Mouse (Mus musculus) midbrain, embryonic 14.5 days (tissue): Measurements from ENCODE around the gene Fam57a. TPM values are rescaled to one million over a fixed set of nuclear protein-coding genes. Genes with fewer than 3 reads are reported as not detected.

Experiments used
- ATAC-seq: fragments of 200-750 bp; cut with Nextera tagmentation; 2 replicates; pipeline ENCODE4 v1.8.0; 2017; ENCODE audit warnings: moderate number of reproducible peaks, moderate library complexity; ENCODE audit not compliant: low FRiP score, low TSS enrichment
- DNase-seq: peaks from one replicate; pipeline ENCODE4 v3.0.0-alpha.2; 2015
- H3K27ac ChIP-seq: fragments of 300-500 bp; sonication (generic); replicated peaks from 2 replicates; pipeline ENCODE4 v1.5.1; 2014; ENCODE audit warnings: mild to moderate bottlenecking, low read depth, low read length, moderate library complexity
- H3K27me3 ChIP-seq: fragments of 300-500 bp; sonication (generic); 2 replicates; pipeline ENCODE4 v1.6.1; 2014; ENCODE audit warnings: low read length, control low read depth, mixed read lengths; ENCODE audit not compliant: control insufficient read depth, insufficient read depth
- H3K36me3 ChIP-seq: fragments of 300-500 bp; sonication (generic); 2 replicates; pipeline ENCODE4 v1.6.1; 2014; ENCODE audit warnings: low read length, control low read depth; ENCODE audit not compliant: control insufficient read depth, insufficient read depth
- H3K4me1 ChIP-seq: fragments of 300-500 bp; sonication (generic); 2 replicates; pipeline ENCODE4 v1.6.1; 2014; ENCODE audit warnings: mild to moderate bottlenecking, antibody characterized with exemption, low read length, control low read depth; ENCODE audit not compliant: control insufficient read depth, insufficient read depth
- H3K4me2 ChIP-seq: fragments of 300-500 bp; sonication (generic); 2 replicates; pipeline ENCODE4 v1.6.1; 2014; ENCODE audit warnings: mild to moderate bottlenecking, low read length, moderate library complexity
- H3K4me3 ChIP-seq: fragments of 300-500 bp; sonication (generic); replicated peaks from 2 replicates; pipeline ENCODE4 v1.5.1; 2014; ENCODE audit warnings: low read depth, low read length
- H3K9ac ChIP-seq: fragments of 300-500 bp; sonication (generic); replicated peaks from 2 replicates; pipeline ENCODE4 v1.6.1; 2014; ENCODE audit warnings: mild to moderate bottlenecking, low read length, moderate library complexity
- H3K9me3 ChIP-seq: fragments of 300-500 bp; sonication (generic); 2 replicates; pipeline ENCODE4 v1.6.1; 2016; ENCODE audit warnings: low read length, control low read depth, mixed read lengths; ENCODE audit not compliant: control insufficient read depth
- WGBS: fragments of 180-500 bp; shearing (Covaris S2); extraction: QIAGEN DNeasy Blood & Tissue Kit; methylation state at CpG from one replicate; pipeline ENCODE4 v1.1.7; 2014; 5-methylcytosine and 5-hydroxymethylcytosine counted together
- polyA plus RNA-seq: library from polyadenylated mRNA; unstranded; fragments of >200 nt; fragmentation: Nextera tagmentation; extraction: Ambion mirVana; gene quantifications from 2 replicates; pipeline ENCODE4 v1.2.1, GENCODE M21; 2014

The Fam57a gene
- polyA plus RNA-seq, 1 experiment from 2014 or later = 25.7 TPM

DNA sequence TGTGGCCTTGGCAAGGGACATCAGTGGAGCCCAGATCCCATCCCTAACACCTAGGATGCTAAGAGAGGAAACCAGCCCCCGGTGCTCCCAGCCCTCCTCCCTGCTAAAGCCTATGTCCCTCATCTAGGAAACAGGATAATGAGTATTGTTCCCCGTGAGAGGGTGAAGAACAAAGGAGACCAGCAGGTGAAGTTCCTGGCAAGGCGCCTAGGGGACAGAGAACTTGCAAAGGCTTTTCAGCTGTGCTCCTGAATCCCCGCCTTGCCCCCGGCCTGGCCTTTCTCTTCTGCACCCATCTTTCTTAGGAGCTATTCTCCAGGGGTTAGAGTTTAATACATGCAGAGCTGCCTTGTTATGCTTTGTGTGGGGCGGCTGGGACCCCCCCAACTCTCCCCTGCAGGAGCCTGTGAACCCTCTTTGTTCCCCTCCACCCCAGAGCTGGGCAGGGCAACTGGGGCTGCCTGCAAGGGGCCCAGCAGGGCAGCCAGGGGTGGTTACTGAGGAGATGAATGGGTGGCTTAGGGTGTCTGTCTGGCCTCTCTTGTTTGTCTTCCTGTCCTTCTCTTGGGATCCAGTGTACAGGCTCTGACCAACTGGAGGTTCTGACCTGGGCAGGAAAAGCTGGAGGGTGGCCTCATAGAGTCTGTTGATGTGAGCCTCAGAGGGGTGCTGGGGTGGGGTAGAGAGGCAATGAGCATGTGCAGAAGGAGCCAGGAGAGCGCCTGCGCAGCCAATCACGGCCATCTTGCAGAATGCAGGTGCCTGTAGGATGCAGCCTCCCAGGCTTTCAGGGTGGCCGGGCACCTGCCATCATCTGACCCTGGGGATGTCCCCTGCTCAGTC lies 81.0 kb downstream of the Fam57a start:
- no peak overlapping the region for H3K4me3 ChIP-seq
- peak; percentile 42 for DNase-seq
- H3K27ac ChIP-seq = peak overlapping the region; percentile 62; the same call in 1 of the 2 replicates
- H3K4me2 ChIP-seq = no peak overlapping the region
- H3K27me3 ChIP-seq = no peaks in the 10 kb centered on the region
- H3K4me1 ChIP-seq = peaks cover 31% of the 10 kb centered on the region
- WGBS = 29% methylated on average over 10 of the region's 10 CpGs
- no peak for ATAC-seq
- H3K36me3 ChIP-seq = no peaks in the 10 kb centered on the region
- no peaks in the 10 kb centered on the region for H3K9me3 ChIP-seq
- peak overlapping the region; percentile 30; the same call in 1 of the 2 replicates for H3K9ac ChIP-seq

DNA sequence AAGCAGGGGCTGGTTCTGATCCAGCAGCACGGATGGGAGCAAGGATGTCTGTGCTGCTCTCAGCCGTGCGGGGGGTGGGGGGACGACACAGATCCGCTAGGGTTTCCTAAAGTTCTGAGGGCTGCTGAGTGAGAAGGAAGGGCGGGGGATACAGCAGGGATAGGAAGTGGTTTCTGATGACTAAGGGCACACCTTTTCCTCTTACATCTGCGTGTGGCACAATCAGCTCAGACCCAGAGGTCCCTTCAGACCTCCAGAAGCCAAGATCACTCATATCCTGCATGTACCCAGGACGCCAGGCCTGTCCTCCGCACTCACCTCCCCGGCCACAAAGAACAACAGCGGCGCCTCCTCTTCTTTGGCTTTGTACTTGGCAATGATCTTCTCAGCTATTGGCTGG lies 81.8 kb downstream of the Fam57a start:
- 67% methylated on average over 12 of the region's 12 CpGs for WGBS
- H3K36me3 ChIP-seq = no peaks in the 10 kb centered on the region
- ATAC-seq = no peak
- H3K27ac ChIP-seq = peak overlapping the region; percentile 62; the same call in 1 of the 2 replicates
- H3K4me3 ChIP-seq = no peak overlapping the region
- no peak overlapping the region for H3K4me2 ChIP-seq
- H3K4me1 ChIP-seq = peaks cover 35% of the 10 kb centered on the region
- peak; percentile 9 for DNase-seq
- peak overlapping the region; percentile 30; the same call in 1 of the 2 replicates for H3K9ac ChIP-seq
- H3K9me3 ChIP-seq = no peaks in the 10 kb centered on the region
- no peaks in the 10 kb centered on the region for H3K27me3 ChIP-seq

DNA sequence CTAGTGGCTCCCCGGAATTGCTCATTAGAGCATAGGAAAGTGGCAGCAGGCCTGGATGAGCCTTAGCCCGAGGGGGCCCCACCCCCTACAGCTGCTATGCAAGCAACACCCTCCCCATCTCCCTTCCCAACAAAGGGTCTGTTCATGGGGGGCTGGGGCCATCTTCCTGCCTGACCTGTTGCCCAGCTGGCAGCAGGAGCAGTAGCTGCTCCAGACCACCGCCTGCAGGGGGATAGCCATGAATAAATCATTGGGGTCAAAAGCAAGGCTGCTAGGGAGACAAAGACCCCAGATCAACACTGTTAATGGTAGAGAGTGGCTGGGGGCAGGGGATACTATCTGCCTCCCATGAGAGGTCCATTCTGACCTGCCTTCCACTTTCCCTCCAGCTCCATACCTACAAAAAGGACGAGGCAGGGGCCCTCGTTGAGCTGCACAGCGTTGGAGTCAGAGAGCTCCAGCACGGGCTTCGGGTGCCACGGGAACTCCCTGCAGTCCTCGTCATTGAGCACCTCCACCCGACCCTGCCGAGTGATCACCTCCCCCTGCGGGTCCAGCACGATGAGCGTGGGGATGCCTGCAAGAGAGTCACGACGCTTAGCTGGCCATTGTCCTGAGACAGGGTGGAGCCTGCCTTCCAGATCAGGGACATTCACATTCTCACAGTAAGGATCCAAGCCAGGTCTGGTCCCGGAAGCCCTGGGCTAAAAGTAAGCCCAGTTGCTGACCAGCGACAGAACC lies 83.3 kb downstream of the Fam57a start:
- H3K4me1 ChIP-seq = peaks cover 47% of the 10 kb centered on the region
- 0 out of 2 replicates have a peak overlapping the region, but pooled peaks have one; percentile 30 for H3K9ac ChIP-seq
- no peak overlapping the region for H3K4me3 ChIP-seq
- H3K36me3 ChIP-seq = no peaks in the 10 kb centered on the region
- peak overlapping the region; percentile 15; the same call in 1 of the 2 replicates for H3K27ac ChIP-seq
- WGBS = 3% methylated on average over 19 of the region's 19 CpGs
- DNase-seq = peak; percentile 54
- H3K4me2 ChIP-seq = peak overlapping the region; percentile 34
- H3K9me3 ChIP-seq = no peaks in the 10 kb centered on the region
- no peaks in the 10 kb centered on the region for H3K27me3 ChIP-seq
- peak; percentile 5; the same call in 1 of the 2 replicates for ATAC-seq

Other genes starting within 250 kb of the Fam57a start
- 1.6 and 2.3 TPM in 2 replicates for gene Rph3al, start 241.2 kb upstream of the Fam57a start, polyA plus RNA-seq
- 2.1 and 2.7 TPM in 2 replicates for gene 1700016K19Rik, start 179.8 kb upstream of the Fam57a start, polyA plus RNA-seq
- gene Rflnb, start 151.9 kb upstream of the Fam57a start, polyA plus RNA-seq = 6.3 and 7.7 TPM in 2 replicates
- gene Vps53, start within 50 bp of the Fam57a start, polyA plus RNA-seq = 65.6 and 66.8 TPM in 2 replicates
- 1.1 TPM in 1 of 2 replicates, not detected in the other for gene Dbil5, start 37.9 kb downstream of the Fam57a start, polyA plus RNA-seq
- gene Gemin4, start 38.0 kb downstream of the Fam57a start, polyA plus RNA-seq = 13.4 and 20.0 TPM in 2 replicates
- gene Mrm3, start 64.0 kb downstream of the Fam57a start, polyA plus RNA-seq = 21.0 and 22.7 TPM in 2 replicates
- 114 and 141 TPM in 2 replicates for gene Glod4, start 64.1 kb downstream of the Fam57a start, polyA plus RNA-seq
- gene Nxn, start 219.5 kb downstream of the Fam57a start, polyA plus RNA-seq = 21.9 and 28.2 TPM in 2 replicates
- gene Timm22, start 227.3 kb downstream of the Fam57a start, polyA plus RNA-seq = 111 and 120 TPM in 2 replicates